Mouse (Mus musculus): ENCODE data around the gene AC153137.1.
A peak's percentile ranks its signal among the peaks of the same experiment; 100 is the strongest.
"Not testable (repeated sequence)": the region's sequence is repeated elsewhere in the genome, so short reads cannot be mapped to it uniquely, and the experiment has no call there.

AC153137.1 gene

DNA sequence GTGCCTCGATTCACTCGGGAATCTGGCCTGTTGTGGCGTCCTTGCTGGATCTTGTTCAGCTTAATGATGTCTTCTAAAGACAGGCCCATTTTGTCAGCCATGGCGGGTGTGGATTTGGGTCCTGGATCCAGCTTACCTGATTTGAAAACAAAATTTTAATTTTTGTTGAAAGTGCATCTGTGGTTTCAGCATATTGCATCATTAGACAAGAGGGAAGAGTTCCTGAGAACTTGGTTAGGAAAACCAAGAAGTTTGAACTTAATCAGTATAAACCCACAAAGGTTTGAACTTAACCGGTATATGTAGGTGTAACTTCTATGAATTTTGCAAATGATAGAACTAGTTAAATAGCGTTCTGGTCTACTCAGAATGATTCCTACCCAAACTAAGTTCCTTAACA is at the start of gene AC153137.1:
TSS of gene AC153137.1 (minus strand) at position 101 of the 400 bp plus-strand sequence.
- not testable (repeated sequence) for DNase-seq (ENCODE audit: low read depth)

DNA sequence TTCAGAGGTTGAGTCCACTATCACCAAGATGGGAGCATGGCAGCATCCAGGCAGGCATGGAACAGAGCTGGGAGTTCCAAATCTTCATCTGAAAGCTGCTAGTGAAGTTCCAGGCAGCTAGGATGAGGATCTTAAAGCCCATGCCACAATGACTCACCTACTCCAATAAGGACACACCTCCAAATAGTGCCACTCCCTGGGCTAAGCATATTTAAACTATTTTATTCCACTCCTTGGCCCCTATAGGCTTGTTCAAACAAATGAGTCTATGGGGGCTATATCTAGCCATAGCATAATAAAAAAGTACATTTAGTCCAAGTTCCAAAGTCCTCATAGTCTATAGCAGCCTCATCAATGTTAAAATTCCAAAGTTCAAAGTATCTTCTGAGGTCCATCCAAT is 45.4 kb upstream of the AC153137.1 start:
- no peak for DNase-seq (ENCODE audit: low read depth)

DNA sequence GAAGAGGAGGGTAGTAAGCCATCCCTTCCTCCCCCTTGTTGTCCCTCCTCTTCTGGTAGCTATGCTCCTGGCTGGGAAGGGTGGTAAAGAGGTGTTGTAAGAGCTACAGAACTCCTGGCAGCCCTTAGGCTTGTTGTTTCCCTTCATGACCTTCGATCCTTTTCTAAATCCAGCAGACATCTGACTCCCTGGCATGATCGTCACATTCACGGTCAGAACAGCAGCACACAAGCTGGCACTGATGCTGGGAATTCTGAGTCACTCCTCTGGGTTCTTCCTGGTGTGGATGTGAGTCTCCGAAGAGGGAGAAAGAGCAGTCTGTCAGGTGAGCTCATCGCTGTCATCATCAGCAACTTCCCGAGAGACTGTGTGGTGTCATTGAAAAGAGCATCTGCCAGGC is 41.5 kb upstream of the AC153137.1 start:
- DNase-seq (ENCODE audit: low read depth) = no peak

DNA sequence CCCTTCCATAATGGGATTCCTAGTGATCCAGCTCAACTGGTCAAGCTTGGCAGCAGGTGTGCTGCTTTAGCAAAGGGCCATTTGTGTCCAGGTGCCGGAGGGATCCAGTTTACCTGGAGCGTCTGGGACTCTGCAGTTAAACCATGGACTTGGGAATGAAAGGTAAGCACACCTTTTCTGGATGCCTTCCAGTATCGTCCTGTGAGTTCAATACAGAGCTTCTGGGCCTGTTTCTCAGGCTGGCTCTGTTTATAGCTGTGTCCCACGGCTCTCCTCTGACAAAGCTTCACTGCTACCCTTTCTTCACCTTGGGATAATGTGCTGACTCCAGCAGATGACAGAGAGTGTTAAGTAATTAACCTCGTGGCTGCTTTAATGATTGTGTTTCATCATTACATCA is 39.6 kb upstream of the AC153137.1 start:
- DNase-seq (ENCODE audit: low read depth) = no peak

DNA sequence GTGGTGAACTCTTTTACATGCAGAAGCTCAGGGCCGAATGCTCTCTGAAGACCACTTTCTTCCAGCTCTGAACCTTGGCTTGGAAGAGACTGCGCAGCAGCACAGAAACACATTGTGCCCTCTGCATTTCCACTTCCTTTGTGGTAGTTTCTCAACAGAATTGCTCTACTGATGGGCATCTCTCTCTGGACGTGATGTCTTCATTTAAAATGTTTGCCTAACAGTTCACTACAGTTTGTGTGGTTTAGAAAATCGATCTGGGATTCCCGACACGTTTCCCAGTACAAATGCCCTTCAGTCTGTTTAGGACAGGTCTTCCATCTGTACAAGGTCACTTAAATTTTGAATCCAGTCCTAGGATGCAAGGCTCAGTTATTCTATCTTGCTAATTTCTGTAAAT is 38.3 kb upstream of the AC153137.1 start:
- no peak for DNase-seq (ENCODE audit: low read depth)

DNA sequence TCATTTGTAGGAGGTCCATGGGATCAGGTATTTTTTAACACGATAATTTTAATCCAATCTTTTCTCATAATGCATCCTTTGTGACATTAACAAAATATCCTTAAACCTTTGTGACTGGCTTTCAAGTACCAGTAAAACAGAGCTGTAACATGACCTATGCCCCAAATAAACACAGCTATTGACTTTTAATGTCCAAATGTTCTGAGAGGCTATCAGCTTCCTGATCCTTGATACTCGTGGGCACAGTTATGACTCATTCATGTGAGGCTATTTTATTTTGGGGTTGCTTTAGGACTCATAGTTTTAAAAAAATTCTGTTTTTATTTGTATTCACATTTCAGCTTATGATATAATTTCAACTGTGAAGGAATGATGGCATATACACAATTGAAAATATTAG is 37.5 kb upstream of the AC153137.1 start:
- DNase-seq (ENCODE audit: low read depth) = no peak

DNA sequence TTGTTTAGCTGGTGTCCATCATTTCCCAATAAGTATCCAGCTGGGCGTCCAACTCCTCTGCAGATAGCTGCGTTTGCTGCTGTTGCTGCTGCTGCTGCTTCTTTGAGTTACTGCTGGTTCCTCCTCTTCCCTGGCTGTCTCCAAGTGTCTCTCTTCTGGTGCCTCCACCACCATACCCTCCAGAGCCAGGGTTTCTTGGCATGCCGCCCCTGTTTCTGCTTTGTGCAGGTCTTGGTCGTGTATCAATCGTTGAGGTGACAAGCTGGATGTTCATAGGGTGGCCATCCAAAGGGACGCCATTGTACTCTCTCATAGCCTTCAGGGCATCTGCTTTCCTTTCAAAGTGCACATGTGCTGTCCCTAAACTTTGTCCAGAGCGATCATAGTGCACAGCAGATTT is 529 bp downstream of the AC153137.1 start:
- not testable (repeated sequence) for DNase-seq (ENCODE audit: low read depth)

DNA sequence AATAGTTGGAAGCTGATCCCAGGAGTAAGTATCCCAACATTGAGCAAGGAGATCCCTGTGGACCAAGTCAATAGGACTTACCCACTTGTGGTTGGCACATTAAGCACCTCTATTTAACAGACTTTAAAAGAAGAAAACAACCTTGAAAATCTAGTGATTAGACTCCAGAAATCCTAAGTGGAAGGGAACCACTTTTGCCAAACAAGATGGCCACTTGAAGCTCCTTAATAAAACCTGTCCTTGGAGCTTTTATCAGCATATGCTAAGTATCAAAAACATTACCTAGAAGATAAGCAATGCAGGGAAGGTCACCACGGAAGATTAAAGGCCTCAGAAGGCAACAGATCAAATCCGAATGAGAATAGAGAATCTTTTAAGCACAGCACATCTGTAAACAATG is 26.0 kb downstream of the AC153137.1 start:
- DNase-seq (ENCODE audit: low read depth) = no peak

DNA sequence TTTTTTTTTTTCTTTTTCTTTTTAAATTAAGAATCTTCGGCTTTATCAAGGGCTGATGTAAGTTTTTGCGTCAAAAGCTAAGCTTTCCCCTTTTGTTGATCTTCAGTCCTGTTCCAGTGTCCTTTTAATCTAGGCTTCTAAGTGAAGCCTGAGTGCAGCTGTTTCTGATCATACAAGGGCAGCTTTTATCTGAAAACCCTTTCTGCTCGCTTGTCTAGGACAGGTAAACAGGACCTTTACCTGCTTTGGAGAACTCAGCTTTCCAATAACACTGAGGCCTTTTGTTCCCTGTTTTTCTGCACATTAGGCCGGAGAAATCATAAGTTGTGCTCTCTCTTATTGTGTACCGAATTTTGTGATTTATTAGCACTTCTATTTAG is 27.3 kb downstream of the AC153137.1 start:
- no peak for DNase-seq (ENCODE audit: low read depth)

DNA sequence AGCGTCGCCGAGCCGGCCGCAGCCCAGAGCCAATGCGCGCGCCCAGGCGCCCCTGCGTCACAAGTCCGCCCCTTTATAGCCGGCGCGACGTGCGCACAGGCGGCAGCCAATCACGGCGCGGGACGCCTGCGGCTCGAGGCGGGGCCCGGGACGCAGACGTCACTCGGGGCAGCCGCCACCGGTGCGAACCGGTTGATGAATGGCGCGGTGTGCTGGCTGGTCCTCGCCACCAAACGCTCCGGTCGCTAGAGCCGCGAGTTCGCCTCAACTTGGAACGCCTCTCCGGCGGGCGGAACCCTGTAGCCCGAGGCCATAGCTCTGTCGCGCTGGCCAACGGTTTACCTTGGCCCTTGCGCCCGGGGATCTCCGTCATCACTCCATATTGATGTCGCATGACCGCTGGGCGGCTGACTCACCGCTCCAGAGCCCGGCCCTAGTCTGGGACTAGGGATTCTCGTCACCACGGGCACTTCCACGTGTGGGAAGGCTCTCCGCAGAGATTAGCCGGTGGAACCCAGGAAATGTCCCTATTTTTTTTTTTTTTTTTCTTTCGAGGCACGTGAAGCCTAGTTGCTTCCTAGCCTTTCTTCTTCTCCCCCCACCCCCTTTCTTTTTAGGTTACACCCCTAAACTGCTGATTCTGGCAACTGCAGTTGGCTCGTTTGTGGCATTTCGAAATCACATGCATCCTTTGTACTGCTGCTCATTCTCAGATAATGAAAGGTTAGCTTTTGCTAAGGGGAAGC is 27.9 kb downstream of the AC153137.1 start:
- DNase-seq (ENCODE audit: low read depth) = peak; percentile 96

DNA sequence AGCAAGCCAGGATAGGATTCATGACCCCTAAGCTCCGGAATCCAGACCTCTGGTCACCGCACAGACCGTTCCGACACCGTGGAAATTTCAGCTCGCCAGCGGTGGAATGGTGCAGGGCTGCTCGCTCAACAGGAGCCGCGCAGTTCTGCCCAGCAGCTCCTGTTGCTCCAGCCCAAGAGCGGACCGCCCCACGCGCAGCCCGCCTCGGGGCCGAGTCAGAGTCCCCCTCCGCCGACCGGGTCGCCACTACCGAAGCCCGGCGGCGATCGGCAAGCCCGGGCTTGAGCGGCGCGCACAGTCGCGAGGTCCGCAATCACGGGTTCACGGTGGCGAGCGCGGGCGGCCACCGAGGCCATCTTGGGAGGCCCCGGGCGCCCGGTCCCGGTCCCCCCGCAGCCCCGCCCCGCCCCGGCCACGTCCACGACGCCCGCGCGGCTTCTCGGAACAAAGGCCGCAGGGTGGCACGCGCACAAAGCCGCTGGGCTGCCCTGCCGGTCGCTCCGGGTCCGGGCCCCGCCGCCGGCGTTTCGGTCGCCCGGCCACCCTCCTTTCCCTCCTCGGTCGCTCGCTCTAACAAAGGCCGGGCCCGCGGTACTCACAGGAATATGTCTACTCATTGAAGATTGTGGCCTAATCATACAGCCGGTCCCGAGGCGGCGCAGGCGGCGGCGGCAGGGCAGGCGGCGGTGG is 28.7 kb downstream of the AC153137.1 start:
- peak; percentile 56 for DNase-seq (ENCODE audit: low read depth)

DNA sequence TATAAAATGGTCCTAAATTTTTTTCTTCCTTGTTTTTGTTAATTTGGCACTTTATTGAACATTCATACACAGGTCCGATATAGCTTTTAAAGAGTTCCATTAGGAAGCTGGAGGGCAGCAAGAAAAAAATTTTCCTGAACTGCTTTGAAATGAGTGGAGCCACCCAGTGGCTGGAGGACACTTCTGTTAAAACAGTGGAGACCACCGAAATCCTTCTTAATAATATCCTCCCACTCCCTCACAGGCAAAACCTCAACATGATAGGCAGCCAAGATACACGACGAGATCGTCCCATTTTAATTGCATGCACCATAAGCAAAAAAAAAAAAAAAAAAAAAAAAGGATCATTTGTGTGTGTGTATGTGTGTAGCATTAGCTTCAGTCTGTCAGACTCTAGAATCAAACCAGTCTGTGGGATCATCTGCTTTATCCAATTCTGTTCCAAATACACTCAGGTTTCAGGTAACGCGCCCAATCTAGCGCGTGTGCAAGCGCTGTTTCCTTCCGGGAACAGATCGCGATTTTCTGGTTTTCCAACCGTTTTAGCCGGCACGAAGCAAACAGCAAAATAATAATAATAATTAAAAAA is 29.3 kb downstream of the AC153137.1 start:
- DNase-seq (ENCODE audit: low read depth) = peak; percentile 78

DNA sequence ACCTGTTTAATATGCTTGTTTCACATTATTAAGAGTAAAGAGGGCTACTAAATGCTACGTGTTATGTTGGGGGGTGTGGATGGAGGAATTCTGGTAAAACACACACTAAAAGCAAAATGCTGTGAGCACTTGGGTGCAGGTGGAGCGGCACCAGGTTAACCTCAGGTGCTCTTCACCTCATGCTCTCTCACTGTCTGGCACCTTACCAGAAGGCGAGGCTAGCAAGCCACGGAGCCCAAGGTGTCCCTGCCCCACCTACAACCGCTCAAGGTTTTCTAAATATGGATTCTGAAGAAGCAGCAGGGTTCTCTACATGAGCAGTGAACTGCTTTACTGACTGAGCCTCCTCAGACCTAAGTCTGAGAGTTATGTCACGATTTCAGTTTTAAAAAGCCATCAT is 32.6 kb downstream of the AC153137.1 start:
- no peak for DNase-seq (ENCODE audit: low read depth)

DNA sequence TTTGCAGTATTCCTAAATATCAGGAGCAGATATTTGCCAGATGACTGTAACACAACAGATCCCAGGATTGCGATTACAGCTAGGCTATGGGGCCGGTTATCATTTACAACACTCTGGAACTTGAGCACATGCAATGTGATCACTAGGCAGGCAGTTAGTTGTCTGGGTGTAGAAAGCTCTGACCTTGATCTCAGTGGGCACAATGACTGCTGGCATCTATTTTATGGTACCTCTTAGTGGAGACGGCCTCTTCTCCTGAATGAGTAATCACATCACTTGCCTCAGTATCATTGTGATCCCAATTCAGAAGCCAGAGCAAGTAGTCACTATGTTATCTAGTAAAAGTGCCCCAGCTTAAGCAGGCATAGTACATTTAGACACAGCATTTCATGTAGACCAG is 37.2 kb downstream of the AC153137.1 start:
- no peak for DNase-seq (ENCODE audit: low read depth)

DNA sequence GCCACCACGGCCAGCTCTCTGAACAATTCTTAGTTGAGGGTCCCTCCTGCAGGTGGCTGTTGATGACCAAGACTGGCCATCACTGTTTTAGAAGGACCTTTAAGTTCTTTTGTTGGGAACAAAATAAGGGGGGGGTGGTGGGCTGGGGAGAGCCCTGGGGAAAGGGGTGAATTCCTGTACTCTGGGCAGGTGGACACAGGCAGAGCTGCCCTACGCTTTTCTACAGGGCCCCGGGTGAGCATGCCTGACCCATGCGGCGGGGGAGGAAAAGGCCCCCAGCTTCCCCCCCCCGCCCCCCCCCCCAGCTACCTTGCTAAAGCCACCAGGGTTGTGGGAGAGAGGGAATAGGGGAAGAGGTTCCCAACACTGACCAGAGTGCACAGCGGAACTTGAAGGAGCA is 39.4 kb downstream of the AC153137.1 start:
- DNase-seq (ENCODE audit: low read depth) = no peak

DNA sequence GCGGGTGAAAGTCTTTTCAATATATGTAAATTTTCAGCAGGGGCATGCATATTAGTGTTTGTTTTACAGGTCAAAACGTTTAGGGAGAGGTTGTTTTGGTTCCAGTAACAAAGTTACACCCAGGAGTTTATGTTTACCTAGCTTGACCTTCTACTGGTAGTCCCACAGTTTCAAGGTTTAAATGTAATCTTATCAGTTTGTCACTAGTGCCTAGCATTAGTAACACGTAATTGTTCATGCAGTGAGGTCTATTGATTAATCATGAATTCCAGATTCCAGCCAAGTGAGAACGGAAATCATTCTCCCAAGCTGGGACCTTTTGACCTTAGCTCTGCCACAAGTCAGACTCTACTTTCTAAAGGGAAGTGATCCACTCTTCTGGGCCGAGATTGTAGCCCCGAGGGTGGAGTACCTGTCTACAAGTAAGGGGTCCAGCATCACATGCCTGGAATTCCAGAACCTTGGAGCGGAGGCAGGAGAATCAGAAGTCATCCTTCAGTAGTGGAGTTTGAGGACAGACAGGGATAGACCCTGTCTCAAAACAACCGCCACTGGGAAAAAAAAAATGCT is 40.3 kb downstream of the AC153137.1 start:
- no peak for DNase-seq (ENCODE audit: low read depth)

DNA sequence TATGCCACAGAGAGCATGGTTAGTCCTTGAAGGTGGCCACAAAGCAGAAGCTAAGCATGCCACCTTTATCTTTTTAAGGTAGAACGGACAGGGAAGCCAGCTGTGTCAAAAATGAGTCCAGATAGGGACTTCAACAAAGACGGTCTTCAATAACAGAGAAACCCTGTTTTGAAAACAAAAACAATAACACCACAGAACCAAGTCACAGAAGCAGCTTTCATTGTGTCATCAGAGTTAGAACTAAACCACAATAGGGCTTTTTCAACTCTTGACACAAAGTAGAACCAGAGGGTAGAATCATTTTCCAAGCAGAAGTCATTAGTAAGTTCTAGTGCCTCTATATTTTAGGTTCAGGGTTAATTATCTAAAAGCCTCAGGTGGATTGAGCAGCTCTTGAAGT is 41.3 kb downstream of the AC153137.1 start:
- no peak for DNase-seq (ENCODE audit: low read depth)

DNA sequence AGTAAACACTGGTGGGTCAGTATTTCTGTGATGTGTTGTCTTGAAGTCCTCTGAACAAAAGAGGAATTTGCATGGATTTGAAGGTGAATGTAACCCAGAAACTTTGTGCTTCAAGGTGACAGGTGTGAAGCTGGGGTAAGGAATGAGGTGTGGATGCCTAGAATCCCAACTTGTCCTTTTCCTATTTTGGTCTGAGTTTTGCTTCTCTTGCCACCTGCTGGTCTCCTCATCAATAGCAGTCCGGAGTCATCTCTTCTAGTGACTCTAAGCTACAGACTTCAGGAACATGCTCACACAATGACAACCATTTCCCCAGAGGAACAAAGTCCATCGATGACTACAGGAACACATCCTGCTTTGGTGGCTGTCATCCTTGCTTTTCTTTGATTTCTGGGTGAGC is 46.9 kb downstream of the AC153137.1 start:
- no peak for DNase-seq (ENCODE audit: low read depth)

DNA sequence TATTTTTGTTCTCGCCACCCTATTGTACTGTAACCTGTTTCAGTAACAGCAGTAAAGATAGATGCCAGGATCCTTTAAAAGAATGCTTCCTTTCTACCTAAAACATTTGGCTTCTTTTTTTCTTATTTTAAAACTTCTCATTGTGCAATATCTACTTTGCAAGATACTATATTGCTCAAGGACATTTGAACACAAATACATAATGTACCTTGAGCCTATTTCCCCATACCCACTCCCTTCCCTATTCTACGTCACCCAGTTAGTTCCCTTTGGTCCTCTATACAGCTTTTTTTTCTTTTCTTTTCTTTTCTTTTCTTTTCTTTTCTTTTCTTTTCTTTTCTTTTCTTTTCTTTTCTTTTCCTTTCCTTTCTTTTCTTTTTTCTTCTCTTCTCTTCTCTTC is 47.6 kb downstream of the AC153137.1 start:
- DNase-seq (ENCODE audit: low read depth) = peak; percentile 46

Measured in 416B (cell line).